Mouse (Mus musculus): Measurements from ENCODE around the gene Rgr.
"Not testable (repeated sequence)": the region's sequence is repeated elsewhere in the genome, so short reads cannot be mapped to it uniquely, and the experiment has no call there.

The Rgr gene

GRCm38 (mm10) chr14:37003431-37004095 is 45.2 kb downstream of the Rgr start:
- in situ Hi-C loops (cut with MboI; ENCODE audit: unreplicated experiment in 2 of 2): no loop called here

GRCm38 (mm10) chr14:37002852-37003251 is 45.9 kb downstream of the Rgr start:
- in situ Hi-C loops (cut with MboI; ENCODE audit: unreplicated experiment in 2 of 2): no loop called here

- in situ Hi-C loops (cut with MboI; ENCODE audit: unreplicated experiment in 2 of 2): not testable (repeated sequence)
Measured at GRCm38 (mm10) chr14:37000780-37001179, 48.0 kb downstream of the Rgr start.

DNA sequence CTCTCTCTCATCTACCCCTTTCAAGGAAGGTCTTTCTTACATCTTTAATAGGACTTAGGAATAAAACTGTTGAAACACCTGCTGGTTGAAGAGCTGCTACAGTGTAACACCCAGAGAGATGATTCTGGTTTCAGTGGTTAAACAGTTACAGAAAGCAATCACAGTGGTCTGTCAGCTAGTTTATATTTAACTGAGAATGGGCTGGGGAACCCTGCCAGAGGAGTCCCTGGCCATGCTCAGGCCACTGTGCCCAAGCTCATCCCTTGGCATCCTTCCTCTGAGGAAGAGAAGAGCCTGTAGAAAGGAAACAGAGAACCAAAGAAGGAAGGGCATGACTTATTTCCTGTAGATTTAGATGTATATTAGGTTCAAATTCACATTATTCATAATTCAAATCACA is 59.0 kb downstream of the Rgr start:
- in situ Hi-C loops (cut with MboI; ENCODE audit: unreplicated experiment in 2 of 2): no loop called here

DNA sequence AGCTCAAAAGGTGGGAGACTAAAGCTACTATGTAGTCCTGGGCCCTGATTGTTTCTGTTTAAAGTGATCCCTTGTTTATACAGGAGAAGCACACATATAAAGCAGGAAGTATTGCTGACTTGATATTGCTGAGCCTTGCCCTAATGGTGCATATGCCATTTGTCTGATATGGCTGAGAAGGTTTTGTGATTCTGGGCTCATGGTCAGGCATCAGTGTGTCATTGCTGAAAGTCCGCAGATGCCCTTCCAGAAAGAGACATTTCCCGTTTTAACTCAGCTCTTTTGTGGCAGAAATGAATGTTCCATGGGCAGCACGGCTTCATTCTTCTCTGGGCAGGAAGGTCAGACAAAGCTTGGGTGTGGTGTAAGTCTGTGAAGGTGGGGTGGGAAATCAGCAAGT is 63.1 kb downstream of the Rgr start:
- in situ Hi-C loops (cut with MboI; ENCODE audit: unreplicated experiment in 2 of 2): no loop called here
